Mouse (Mus musculus) lung, postnatal 36 days (tissue): Measurements from ENCODE around the gene Mrgprh.

Source experiments
- DNase-seq: peaks from one replicate; pipeline ENCODE4 v3.0.0; 2022; ENCODE audit warnings: mixed read lengths

Gene Mrgprh

GRCm38 (mm10) chr17:12925001-12925400 lies 49.2 kb downstream of the Mrgprh start:
- peak; percentile 73 for DNase-seq

- no peak for DNase-seq
These were observed 49.9 kb downstream of the Mrgprh start for GRCm38 (mm10) chr17:12925703-12926180.
